Mouse (Mus musculus): ENCODE data around the gene Trub1. TPM values are rescaled to one million over a fixed set of nuclear protein-coding genes. Genes with fewer than 3 reads are reported as not detected.

Gene Trub1
- total RNA-seq (2021), result 10 to 100 TPM; 12.7 to 19.5 TPM
- long read RNA-seq, experiment 1, transcript Trub1-202 (8 exons, 3,789 nt), result major isoform, 27 of 29 reads
- long read RNA-seq, experiment 1, partial matches to known transcripts, result 0 of 29 reads
- long read RNA-seq, experiment 1, other reads (novel, unspliced or antisense), result 1 of 29 reads
- long read RNA-seq, experiment 2, transcript Trub1-202 (8 exons, 3,789 nt), result major isoform, 6 of 7 reads
- long read RNA-seq, experiment 2, partial matches to known transcripts, result 1 of 7 reads
- long read RNA-seq, experiment 2, other reads (novel, unspliced or antisense), result 0 of 7 reads

DNA sequence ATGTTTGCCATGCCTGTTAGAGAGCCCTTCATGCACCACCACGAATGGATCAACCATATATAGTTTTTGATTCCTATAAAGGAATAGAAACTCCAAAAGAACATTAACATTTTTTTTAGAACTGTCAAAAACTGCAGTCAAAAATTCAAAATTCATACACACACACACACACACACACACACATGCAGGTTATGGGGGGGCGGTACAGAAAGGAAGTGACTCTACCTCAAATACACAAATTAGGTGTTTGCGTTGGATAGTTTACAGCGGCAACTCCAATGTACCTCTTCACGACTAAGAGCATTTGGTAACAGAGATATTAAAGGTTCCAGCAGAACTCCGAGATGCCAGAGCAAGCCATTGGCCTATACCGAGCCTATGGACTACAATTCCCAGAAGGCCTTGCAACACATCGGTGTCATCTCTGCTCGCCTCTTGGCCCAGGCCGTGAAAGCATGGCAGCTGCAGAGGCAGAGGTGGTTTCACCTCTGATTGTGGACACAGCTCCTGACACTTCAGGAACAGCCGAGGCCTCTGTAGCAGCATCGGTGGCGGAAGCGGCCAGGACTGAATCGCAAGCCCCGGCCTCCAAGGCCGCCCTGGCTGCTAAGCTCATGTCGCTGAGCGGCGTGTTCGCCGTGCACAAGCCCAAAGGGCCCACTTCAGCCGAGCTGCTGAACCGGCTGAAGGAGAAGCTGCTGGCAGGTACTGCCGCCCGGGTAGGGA, at the start of gene Trub1:
Gene Trub1 (plus strand): TSS at position 421 of the 726 bp plus-strand sequence.
- DNase-seq, result peak; percentile 84

DNA sequence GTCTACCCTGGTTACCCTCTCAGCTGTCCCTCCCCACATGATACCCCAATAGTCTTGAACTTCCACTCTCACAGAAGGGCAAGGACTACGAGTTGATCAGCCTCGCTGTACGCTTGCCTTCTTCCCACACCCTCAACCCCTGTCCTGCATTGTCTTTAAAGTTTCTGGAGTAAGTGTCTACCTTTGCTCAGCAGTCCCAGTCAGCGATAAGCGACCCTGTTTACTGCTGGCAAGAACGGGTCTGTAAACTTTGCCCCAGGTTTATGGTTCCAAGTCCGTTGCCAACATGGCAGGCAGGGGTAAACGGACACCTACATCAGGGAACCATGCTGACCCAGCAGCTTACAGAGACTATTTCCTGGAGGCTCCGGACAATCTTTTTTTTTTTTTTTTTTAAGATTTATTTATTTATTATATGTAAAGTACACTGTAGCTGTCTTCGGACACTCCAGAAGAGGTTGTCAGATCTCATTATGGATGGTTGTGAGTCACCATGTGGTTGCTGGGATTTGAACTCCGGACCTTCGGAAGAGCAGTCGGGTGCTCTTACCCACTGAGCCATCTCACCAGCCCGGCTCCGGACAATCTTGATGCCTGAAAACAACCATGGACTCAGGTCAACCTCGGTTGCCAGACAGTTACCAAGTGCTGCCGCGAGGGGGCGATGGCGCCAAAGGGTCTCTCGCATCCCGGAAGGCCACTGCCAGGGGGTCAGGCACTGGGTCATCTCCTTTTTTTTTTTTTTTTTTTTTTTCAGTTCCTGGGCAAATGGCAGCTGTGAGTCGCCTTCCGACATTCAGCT, 48.8 kb upstream of the Trub1 start:
- peak; percentile 84 to 89 for DNase-seq

DNA sequence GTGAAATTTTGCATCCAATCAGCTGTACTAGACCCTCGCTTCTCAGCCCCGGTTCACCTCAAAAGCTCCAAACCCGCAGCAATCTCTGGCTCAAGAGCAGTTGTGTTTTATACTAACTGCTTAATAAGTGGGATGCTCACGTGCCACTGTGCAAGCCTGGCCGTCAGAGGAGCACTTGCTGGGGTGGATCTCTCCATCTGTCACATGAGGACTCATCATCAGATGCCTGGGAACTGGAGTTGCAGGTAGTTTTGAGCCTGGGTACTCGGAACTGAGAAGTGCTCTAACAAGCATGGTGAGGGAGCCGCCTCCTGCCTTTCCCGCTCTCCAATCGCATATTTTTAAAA, 48.2 kb upstream of the Trub1 start:
- no peak for DNase-seq

DNA sequence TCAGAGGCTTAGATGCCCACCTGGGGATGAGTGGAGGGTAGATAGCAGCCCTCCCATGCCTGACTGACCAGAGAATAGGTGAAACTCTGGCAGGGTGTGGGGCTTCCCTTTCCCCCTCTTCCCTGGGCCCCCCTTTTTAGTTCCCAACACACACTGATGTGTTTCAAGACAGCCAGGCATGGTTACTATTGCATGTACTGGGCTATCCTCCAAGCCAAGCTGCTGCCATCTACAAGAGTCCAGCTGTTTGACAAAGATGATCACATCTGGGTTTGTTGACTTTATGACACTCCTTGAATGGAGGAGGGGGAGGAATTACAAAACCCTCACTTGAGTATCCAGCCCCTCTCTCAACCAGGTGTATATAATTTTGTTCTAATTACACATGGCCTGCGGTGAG, 44.8 kb upstream of the Trub1 start:
- DNase-seq, result no peak

DNA sequence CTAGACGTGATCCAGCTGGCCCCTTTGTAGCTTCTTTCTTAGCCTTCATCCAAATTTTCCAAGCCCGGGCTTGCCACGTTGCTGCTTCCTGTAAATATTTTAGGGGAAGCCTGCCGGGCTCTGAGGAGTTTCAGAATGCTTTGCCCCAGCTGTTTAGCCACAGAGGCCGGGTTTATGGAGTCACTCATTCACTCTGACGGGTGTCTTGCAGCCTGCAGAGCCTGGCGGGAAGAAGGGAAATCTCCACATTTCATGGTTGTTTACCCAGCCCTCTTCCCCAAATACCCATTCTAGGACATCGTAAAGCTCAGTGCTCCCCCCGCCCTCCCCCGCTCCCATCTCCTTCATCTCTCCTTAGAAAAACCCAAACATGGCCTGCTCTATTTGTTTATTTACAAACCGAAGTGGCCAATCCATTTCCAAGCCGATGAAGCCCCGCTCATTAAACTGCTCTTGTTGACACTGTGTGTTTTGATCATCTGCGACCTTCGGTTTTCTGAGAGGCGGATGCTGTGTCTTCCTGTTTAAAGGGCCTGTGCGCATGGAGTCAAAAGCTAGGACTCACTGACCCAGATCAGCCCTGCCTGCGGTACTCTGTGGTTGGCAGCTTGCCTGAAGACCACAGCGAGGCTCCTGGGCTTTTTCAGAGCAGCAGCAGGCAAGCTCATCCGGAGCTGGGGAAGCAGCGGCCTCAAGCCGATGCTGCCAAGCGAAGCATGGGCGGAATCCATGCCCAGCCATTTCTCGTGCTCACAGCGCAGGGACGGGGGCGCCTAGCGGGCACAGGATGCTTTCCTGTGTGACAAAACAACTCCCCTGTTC, 41.1 kb upstream of the Trub1 start:
- DNase-seq, result peak; percentile 55 to 74

DNA sequence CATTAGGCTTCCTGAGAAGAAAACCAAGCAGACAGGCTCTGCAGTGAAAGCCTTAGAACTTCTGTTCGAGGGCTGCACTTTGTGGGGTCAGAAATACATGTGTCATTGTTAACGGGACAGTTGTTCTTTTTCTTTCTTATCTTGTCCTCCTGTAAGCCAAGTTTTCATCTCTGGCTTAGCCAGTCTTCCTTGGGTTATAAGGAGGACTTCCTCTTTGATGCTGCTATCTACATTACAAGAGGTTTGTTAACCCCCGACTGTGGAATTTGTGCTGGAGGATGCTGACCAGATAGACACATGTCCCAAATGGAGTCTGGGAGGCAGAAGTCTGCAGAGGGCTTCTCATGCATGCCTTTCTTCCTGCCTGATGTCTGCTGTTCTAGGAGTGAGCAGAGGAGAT, 39.5 kb upstream of the Trub1 start:
- DNase-seq, result no peak

DNA sequence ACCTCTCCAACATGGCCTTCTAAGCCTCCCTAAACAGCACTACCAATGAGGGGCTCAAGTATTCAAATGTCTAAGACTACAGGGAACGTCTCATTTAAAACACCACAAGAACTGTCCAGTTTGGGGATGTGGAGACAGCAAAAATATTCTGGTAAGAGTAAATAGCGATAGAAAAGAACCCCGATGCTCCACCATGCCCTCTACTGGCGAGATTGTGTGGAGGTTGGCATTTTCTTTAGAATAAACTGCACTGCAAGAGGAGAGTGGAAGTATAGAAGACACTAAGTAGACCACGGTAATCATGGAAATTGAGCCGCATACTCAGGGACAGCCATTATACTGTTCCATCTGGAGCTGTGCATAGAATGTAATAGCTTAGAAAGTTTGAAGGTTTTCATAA, 38.8 kb upstream of the Trub1 start:
- DNase-seq, result no peak

DNA sequence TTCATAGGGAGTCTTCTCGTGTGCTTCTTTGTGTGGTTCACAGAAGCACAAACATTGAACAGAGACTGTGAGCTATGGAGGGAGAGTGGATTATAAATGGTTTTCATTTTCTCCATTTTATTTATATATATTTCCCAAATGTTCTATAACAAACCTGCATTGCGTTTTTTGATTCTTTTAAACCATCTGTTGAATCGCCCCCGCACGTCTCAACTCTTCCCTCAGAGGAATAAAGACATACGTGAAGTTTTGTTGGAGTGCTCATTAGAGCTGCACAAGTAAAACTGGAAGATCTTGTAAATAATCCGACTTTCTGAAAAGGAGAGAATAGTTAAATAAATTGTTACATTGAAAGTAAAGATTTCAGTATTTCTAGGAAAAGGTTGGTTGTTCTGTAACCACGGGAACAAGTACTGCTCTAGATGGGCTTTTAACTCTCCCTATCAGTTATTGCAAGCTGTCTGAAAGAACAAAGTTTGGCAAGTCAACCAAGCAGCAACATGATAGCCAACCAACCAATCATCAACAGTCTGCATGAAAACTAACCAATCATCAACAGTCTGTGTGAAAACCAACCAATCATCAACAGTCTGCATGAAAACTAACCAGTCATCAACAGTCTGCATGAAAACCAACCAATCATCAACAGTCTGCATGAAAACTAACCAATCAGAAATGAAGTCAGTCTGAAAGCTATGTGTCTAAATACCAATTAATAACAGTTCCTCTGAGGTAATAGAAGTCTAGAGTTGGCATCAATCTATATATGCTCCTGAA, 37.5 kb upstream of the Trub1 start:
- no peak for DNase-seq

DNA sequence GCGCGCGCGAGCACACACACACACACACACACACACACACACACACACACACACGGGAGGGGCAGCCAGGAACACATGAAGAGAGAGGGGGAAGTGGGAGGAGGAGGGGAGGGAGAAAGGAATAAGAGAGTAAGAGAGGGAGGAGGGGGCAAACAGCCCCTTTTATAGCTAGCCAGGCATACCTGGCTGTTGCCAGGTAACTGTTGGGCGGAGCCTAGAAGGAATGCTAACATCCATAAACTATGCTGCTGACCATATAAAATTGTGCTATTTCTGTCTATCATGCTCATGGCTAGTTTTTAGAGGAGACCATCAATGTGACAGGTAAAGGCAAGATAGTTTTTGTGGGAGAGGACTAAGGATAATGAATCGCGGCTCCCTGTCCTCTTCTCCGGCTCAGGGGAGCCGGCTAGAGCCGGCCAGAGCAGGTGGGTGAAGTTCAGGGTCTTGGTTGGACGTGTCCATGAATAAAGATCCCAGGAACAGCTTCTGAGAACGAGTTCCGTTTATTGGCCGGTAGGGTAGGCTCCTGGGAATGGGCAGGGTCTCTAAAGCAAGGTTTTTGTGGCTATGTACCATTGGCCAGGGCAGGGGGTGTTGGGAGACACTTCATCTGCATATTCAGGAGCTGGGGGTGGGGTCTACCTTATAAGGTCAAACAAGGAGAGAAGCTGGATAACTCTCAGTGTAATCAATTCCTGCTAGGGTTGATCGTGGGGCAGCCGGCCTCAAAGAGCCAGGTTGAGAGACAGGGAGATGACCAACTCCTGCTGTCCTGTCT, 34.7 kb upstream of the Trub1 start:
- no peak for DNase-seq

DNA sequence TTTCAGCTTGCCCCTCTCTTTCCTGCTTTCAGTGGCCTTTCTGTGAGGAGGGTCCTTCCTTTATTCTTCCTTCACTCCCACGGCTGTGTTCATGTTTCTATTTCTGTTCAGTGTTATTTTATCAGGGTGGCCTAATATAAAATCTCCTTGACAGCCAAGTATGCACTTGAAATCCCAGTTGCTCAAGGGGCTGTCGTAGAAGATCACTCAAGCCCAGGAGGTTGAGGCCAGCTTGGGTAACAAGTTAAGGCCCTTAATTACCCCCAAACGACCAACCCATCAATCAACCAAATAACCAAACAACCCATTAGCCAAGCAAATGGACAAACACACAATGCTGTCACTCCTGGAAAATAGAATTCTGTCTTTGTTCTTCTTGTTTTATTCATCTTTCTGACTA, 29.3 kb upstream of the Trub1 start:
- no peak for DNase-seq

DNA sequence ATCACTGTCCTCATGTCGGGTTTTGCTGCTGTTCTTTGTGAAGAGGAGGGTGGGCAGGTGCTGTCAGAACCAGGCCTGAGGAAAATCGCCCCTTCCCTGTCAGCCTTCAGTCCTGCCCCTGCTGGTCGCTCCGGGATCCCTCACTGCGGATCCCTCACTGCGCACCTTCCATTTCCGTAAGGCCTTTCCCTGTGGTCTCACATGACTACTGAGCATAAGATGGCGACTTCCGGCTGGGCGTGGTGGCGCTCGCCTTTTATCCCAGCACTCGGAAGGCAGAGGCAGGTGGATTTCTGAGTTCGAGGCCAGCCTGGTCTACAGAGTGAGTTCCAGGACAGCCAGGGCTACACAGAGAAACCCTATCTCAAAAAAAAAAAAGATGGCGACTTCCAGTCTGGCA, 27.4 kb upstream of the Trub1 start:
- DNase-seq, result no peak

DNA sequence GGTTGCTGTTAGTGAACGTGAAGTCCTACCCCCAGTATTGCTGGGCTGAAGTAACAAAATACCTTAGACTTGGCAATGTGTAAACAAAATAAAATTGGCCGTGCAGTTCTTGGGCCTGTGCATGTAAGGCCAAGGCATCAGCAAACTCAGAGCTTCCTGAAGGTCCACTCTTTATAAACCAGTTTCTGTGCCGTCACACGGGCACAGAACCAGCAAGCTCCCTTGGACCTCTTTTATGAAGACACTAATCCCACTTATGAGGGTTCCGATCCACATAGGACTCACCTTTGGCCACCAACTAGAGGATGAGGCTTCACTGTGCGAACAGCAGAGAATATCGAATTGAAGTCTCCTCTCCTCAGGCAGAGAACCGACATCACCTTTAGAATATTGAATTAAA, 25.9 kb upstream of the Trub1 start:
- no peak for DNase-seq

DNA sequence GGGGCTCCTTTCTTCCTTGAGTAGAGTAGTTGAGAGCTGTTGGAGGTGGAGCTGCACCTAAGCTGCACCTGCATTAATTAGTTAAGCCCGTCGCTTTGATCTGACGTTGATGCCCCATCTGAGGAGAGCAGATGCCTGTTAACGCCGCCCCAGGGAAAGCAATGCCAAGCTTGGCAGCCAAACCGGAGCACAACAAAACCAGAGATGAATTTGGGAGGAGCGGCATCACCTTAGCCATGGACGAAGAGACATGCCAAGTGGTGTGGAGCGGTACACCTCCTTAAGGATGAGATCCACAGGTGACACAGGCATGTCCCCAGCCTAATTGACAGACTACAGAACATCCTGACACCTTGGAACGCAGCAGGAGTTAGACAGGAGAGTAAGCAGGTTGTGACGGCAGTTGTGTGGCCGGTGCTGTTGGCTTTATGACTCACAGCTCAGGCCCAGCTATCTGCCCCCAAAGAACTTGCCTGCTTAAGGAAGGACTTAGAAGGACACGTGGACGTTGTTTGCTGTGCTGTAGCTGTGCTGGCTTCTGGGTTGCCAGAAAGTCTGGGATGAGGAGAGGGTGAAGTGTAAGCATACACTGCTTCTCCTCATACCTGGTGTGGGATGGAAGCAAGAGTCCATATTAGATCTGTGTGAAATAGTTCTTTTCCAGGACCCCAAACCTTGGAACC, 24.8 kb upstream of the Trub1 start:
- no peak for DNase-seq

DNA sequence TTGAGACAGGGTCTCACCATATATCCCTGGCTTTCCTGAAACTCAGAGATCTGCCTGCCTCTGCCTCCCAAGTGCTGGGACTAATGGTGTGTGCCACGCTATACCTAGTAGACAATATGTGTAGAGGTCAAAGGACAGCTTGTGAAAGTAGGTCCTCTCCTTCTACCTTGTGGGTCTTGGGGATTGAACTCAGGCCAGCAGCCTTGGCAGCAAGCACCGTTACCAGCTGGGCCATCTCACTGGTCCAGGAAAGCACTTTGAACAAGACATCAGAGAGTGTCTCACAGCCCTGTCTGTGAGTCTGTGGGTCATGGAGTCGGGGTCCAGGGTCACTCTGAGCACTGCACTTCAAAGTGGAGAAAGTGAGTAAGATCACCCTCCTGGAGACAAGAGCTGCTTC, 24.1 kb upstream of the Trub1 start:
- no peak for DNase-seq

DNA sequence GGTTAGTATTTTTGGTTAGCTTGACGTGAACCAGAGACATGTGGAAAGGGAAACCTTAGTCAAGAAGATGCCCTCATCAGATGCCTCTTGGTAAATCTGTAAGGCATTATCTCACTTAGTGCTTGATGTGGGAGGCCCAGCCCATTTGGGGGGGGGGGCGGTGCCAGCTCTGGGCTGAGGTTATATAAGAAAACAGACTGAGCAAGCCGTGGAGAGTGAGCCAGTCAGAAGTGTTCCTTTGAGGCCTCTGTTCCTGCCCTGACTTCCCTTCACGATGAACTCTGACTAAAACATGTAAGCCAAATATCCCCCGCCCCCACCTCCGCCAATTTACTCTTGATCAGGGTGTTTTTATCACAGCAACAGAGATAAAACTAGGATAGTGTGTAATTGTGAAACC, 22.8 kb upstream of the Trub1 start:
- DNase-seq, result no peak

DNA sequence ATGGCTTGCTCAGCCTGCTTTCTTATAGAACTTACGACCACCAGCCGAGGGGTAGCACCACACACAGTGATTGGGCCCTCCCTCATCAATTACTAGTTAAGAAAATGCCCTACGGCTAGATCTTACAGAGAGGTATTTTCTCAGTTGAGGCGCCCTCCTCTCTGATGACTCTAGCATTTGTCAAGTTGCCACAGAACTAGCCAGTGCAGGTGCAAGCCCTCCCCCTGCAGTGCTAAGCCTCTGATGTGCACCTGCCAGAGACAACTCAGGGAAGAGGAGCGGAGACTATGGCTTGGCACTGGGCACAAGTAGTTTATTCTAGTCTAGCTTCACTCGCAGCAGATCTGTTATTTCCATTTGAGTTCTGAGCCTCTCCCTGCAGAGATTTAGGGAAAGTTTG, 21.2 kb upstream of the Trub1 start:
- no peak for DNase-seq

DNA sequence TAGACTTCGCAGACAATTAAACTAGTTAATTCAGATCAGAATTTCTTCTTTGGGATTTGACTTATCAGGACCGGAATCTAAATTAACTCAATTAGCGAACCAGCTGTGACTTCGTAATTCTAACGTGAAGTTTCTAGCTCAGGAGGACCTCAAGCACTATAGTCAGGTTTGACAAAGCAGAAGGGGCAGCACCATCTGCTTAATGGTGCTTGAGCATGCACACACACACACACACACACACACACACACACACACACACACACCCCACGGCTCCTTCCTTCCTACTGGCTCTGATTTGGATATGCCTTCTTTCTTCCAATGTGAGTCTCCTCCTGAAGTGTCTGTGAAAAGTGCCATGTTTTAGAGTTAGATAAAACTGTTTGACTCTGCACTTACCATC, 18.7 kb upstream of the Trub1 start:
- DNase-seq, result no peak

DNA sequence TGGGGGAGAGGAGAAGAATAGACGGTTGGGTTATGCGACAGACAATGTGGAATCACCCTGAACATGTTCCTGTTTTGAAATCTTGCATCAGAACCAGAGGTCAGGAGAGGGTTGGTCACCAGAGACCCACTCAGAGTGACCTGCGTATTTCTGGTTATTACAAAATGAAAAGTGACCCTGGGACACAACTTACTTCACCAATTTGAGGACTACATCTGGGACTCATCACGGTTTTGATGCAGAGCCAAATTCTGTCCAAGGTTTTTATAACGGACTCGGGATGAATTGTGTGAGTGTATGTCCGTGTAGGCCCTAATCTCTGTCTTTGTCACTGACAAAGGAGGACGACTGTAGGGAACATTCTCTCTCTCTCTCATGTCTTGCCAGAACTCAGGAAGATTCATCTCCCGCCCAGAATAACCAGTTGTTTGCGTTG, 16.1 kb upstream of the Trub1 start:
- peak; percentile 32 to 35 for DNase-seq

DNA sequence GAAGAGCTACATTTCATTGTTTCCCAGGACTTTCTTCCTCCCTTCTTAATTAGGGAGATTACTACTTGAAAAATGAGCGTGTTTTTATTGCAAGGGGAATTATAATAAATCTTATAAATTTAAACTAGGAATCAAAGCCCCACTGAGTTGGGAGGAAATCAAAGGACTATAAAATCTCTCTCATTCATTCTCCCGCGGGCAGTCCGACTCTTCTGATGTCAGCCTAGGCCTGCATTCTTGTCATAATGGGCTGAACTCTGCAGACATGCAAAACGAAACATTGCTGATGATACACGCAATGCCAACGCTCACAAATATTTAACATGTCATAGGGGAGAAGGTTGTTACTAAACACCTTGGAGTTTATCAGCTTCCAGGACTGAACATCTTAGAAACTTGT, 15.7 kb upstream of the Trub1 start:
- DNase-seq, result no peak

DNA sequence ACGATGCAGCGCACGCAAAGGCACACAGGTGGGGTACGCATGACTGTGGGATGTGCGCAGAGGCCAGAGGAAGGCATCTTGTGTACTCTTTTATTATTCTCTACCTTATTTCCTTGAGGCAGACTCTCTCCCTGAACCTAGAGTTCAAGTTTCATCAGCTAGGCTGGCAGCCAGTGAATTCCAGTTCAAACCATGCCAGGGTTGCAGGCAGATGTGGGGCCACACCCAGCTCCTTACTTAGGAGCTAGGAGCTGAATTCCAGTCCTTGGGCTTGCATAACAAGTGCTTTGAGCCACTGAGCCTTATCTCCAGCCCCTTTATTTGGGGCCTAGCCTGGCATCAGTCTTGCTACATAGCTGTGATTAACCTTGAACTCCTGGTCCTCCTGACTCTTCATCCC, 13.4 kb upstream of the Trub1 start:
- DNase-seq, result no peak

All from adrenal gland, postnatal 36 days (tissue).